Mouse (Mus musculus) spleen, postnatal 10 days (tissue): Measurements from ENCODE around the gene Gm5142.

Experiments
- DNase-seq, 2 experiments: peaks; one replicate each; pipeline ENCODE4 v3.0.0; 2021 to 2022; ENCODE audit warnings: low spot score in 2 of 2

Gene Gm5142

DNA sequence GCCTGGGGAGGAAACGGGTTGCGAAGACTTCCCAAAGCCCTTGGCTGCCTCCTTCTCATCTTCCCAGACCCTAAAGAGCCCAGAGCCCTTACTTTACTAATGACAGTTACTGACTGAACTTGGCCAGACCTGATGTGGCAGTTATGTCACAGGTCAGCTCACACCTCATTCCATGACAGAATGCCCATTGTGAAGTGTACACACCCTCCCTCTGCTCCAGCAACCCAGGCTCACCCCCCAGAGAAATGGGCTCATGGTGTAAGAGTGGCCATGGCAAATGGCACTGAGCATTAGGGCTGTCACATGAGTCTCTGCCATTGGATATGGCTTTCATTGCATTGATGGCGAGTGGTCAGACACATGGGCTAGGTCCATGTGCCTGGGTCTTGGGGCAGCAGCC, at the start of gene Gm5142:
TSS of gene Gm5142 (minus strand) at position 101 of the 400 bp plus-strand sequence.
- no peak for DNase-seq

DNA sequence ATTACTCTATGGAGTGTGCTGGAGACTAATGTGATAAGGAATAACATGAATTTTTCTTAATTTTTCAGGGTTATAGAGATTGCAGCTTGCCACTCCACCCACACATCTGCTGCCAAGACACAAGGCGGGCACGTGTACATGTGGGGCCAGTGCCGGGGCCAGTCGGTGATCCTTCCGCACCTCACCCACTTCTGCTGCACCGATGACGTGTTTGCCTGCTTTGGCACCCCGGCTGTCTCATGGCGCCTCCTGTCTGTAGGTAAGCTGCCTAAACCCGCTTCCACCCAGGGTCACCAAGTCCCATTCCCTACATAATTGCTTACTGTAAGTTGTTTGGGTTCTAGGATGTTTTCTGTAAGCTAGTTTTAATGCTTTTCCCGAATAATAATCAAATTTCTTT, 47.7 kb upstream of the Gm5142 start:
- DNase-seq = no peak

DNA sequence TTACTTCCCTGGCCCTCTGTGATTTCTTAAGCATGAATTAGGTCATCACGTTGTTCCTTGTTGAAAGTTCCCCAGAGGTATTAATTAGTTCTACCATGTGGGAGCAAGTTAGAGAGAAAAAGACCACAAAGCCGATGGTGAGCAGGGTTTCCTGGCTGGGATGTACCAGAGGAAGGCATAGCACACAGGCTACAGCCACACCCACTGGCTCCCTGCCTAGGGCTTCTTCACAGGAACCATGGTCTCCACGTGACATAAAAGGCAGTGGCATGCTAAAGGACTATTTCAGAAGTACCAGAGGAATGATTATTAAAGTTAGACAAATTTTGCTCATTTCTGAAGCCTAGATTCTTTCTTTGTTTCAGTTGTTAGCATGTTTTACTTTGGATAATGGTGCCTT, 40.7 kb upstream of the Gm5142 start:
- no peak for DNase-seq

DNA sequence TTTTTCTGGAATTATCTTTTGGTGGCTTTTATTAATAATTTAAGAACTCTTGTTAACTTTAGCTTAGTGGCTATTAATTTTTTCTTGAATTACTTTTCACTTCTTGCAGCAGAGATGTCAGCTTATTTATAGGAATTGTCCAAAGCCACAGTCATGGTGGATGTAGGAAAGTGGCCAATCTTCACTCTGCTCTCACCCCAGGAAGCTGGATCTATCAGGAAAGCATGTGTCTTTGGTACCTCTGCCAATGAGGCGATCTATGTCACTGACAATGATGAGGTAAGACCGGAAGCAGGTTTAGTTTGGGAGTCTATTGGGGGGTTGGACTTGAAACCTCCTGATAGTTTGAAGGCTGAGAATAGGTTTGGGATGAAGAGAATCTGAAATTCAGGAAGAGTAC, 31.3 kb upstream of the Gm5142 start:
- no peak for DNase-seq

DNA sequence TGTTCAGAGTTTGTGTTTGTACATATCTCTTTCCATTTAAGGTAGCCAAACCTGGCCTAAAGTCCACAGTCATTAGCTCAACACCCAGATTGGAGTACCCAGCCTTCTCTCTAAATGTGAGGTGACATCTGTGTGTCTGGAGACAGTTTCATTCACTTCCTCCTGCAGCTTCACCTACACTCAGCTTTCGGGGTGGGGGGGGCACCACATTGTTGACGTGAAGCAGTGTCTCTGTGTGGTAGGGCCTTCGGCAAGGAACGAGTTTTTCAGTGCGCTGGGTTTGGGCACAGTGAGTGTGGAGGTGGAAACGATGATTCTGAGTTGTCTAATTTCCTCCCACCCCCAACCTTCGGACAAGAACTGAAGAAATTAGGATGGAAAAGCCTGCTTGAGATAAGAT, 30.5 kb upstream of the Gm5142 start:
- DNase-seq = no peak

DNA sequence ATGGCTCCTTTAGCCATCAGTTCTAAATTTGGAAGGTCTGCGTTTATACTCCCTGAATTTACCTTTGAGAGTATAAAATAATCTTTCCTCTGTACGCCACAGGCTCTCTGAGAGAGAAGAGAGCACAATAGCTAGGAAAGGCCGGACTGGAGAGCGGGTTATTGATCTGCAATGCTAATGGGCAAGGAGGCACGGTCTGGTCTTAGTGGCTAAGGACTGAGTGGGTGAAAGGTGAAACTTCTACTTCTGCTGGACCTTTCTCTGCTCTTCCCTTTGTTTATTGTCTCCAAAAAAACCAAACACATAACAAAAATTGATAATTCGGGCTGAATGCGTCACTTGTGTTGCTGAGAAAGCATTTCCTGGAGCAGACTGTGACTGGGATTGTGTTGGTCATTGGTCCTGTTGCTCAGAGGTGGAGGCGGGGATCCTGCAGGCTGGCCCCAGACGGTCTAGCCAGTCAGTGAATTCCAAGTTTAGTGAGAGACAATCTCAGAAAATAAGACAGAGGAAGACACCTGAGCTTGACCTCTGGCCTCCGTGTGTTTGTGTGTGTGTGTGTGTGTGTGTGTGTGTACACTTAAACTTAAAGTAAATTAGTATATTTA, 27.5 kb upstream of the Gm5142 start:
- DNase-seq = no peak

DNA sequence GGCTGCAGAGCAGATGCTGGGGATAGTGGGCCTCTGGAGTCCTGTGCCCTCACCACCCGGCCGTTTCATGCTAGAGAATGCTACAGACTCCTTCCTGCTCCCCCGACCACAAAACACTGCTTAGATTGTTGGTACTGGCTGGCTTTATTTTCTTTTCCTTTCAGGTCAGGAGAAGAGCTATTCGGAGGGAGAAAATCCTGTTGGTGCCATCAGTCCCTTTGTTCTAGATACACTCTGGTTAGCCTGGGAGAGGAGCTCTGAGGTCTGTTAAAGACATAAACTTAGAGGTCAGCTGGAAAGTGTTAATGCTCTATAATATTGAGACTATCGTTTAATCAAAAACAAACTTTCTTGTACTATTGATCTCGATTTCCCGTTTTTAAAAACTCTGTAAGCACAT, 26.9 kb upstream of the Gm5142 start:
- DNase-seq = no peak

DNA sequence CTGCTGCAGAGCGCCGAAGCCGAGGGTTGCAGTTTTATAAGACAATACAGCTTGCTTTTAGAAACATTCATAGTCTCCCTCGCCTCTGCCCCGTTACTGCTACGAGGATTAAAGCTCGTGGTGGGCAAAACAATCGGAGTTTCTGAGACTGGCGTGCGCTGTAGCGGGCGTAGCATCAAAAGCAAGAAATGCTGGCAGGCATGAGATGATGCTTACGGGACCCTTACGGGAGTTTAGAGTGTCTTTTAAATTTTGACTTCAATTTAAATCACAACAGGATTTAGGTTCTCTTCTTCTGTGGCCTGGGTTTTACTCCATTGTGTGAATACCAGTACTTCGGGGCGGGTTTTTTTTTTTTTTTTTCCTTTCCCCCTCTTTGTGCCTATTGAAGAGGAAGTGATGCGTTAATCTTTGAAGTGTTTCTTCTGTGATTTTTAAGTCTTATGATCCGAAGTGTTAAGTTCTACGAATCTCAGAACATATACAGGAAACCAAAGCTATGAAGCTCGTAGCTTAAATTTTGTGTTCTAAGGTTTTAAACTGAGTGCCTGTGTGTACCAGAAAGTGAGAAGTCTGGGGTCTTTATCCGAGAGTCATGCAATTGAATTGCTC, 23.2 kb upstream of the Gm5142 start:
- no peak for DNase-seq

DNA sequence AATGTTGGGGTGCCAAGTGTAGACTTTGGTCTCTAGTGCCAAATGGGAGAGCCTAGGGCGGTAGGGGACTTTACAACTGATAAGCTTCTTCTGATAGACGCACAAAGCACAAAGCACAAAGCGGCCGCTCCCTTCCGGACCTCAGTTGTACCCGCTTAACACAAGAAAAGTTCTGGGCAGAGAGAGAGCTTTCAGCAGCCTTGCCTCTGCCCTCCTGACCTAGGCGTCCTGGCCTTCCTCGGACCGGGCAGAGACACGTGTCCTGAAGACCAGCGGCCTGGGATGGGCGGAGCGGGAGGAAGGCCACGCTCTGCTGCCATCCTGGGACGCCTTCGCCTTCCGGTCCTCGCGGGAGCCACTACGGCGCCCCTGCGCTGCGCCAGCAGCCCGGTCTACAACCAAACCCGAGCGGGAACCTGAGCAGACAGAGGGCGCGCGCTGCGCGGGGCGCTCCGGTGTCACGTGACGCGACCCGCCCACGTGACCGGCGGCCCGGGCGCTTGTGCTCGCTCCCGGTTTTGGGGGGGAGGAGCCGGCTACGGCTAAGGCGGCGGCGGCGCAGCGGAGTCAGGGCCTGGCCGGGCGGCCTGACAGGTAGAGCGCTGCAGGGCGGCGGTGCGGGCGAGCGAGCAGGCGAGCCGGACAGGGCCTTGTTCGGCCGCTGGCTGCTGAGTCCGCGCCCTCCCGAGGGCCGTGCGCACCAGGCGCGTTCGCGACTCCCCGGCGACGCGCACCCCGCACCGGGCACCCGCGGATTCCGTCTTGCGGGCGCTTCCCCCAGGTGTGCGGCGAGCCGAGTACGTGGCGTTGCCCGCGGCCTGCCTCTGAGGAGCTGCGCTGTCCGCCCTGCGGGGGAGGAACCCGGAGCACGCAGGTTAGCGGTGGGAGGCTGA, 22.4 kb upstream of the Gm5142 start, which contains the start of gene Rcbtb1:
TSS of gene Rcbtb1 (plus strand) at position 499 of the 893 bp plus-strand sequence.
- peak; percentile 91 to 92 for DNase-seq

DNA sequence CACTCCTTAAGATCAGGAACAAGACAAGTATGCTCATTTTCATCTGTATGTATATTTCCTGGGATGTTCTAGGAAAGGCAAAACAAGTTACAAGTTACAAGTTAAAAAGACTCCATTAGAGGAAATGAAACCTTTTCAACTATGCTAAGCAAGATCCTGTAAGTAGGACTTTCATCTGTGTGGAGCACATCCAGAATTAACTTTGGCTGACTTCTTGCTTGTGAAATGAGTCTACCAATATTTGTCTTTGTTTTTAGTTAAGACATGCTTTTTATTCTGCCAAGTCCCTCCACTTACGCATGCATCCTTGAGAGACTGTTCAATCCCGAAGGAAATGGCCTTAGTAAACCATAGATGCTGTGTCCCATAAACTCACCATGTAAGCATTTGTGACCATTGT, 7.6 kb upstream of the Gm5142 start:
- DNase-seq = no peak

DNA sequence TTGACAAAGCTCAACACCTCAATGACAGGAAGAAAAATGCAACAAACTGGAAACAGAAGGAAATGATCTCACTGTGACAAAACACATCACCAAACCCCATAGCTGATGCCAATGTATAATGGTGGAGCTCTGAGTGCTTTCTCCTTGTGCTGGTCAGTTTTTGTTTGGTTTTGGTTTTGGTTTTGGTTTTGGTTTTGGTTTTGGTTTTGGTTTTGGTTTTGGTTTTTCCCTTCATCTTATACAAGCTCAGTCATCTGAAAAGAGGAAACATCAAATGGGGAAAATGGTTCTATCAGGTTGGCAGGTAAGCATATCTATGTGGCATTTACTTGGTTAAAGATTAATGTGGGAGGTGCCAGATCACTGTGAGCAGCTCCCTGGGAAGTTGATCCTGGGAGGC, 7.0 kb upstream of the Gm5142 start:
- no peak for DNase-seq

DNA sequence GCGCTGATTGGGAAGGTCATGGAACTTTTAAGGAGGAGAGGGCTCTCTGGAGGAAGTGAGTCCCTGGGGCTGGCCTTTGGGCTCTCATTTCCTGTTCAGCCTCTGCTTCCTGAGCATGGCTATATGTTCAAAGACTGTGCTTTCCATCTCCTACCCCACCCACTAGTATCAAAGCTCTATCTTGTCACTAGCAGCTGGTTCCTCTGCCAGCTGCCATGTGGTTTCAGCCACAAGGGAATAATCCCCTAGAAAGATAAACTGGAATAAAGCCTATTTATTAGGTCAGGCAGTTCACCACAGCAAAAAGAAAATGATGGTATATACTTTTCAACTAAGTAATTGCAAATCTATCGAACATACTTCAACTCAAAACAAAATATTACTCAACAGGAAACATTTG, 4.2 kb upstream of the Gm5142 start:
- no peak for DNase-seq

DNA sequence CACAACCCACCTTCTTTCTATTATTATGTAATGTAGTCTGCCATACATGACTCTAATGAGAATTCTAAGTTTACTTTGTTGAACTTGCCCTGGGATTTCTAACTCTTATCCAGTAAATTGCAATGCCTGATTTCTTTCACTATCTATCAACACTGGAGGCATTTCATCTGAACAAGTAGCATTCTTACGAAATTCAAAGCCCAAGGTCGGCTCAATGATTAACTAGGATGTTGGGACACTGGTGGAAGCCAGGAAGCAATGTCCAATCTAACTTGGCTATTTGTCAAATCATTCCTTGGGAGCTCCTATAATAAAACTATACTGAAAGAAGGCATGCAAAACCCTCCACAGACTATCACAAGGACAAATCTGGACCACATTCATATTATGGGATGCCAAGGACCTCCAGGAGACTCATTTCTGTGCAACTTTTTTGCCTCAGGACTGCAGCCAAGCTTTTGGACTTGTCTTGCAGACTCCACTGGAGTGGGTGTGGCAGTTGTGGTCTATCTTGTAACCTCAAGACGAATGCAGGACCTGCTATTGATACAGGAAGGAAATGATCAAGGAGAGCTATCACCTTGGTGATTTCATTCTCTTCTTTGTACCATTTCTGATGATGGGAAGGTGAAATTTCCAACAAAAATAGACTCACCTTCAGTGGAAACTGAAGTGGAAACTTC, 21.4 kb downstream of the Gm5142 start:
- no peak for DNase-seq

DNA sequence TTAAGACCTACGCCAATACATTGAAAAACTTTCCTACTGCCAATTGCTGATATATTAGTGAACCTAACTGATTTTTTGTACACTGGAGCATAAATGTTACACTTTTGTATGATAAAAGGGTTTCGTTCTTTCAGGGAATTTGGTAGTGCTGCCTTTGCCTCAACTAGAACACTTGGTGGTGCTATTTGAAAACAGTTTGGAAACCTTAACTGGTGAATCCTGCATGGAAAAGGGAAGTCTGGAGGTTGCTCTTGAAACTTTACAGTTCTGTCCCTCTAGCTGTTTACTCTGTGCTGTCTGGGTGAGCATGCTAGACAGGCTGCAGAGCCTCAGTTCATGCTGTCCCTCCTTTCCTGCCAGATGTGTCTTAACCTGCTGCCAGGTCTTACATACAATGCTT, 23.0 kb downstream of the Gm5142 start:
- no peak for DNase-seq

DNA sequence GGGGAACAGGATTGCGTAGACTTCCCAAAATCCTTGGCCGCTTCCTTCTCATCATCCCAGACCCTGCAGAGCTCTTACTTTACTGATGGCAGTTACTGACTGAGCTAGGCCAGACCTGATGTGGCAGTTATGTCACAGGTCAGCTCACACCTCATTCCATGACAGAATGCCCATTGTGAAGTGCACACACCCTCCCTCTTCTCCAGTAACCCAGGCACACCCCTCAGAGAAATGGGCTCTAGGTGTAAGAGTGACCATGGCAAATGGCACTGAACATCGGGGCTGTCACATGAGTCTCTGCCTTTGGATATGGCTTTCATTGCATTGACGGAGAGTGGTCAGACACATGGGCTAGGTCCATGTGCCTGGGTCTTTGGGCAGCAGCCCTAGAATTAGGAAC, 35.8 kb downstream of the Gm5142 start, which contains the start of gene 1700129C05Rik:
TSS of gene 1700129C05Rik (minus strand) at position 101 of the 400 bp plus-strand sequence.
- DNase-seq = no peak

DNA sequence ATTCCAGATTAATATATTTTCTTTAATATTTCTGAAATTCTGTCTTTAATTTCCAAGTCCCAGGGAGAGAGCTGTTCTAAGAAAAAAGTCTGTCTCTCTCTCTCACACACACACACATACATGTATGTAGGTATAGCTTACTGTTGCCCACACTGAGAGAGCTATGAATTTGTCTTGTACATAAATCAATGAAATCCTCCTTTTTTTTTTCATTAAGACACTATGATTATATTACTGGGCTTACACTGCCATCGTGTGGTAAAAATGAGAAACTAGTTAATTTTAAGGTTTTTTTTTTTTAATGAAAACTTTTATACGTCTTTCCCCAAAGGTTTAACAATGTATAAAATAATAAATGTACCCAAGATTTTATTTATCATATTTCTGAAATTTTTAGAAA, 64.3 kb downstream of the Gm5142 start:
- DNase-seq = no peak
